Mouse (Mus musculus): ENCODE data around the gene Fry. TPM values are rescaled to one million over a fixed set of nuclear protein-coding genes. Genes with fewer than 3 reads are reported as not detected.
A peak's percentile ranks its signal among the peaks of the same experiment; 100 is the strongest.

Gene Fry
- polyA plus RNA-seq, 1 experiment from 2014 or later = 51.4 TPM

DNA sequence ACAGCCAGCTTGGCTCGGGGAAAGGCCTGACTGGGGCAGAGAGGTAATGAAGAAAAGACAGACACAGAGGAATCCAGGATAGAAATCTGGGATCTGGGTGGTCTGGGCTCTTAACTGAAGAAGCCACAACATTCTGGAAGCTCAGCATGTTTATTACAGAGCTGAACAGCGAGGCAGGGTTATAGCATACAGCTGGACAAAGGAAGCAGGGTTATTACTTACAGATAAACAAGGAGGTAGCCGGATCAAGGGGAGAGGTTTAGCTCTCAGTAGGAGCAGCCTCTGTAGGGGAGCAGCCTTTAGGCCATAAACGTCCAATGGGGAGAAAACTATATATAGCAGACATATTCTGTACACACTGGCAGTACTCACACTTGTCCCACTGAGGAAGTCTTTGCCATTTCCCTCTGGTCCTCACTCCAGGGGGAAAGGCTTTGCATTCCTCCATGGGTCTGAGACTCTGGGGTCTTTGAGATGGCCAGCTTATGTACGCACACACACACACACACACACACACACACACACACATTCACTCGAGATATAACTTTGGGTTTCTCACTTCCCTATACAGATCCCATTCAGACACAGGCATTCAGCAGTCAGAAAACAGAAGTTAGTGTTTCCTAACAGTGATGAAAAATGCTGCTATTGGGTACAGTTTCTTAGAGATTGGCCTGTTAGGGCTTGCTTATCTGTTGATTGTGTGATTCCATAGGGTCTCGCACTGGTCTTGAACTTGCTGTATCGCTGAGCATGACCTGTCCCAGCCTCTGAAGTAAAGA is 256.5 kb downstream of the Fry start:
- no peaks in the 10 kb centered on the region for H3K27me3 ChIP-seq (replicated peaks)
- H3K9ac ChIP-seq (replicated peaks) = no peak overlapping the region
- H3K4me2 ChIP-seq = no peak overlapping the region
- H3K4me3 ChIP-seq (replicated peaks) = no peak overlapping the region
- H3K4me1 ChIP-seq = no peaks in the 10 kb centered on the region
- no peak for ATAC-seq (ENCODE audit: low FRiP score)
- H3K27ac ChIP-seq (replicated peaks) = 0 out of 2 replicates have a peak overlapping the region, but pooled peaks have one; percentile 10
- H3K36me3 ChIP-seq = peaks cover 45% of the 10 kb centered on the region
- 63% methylated on average over 8 of the region's 8 CpGs for WGBS
- H3K9me3 ChIP-seq (replicated peaks) = no peaks in the 10 kb centered on the region

- no peak overlapping the region for H3K27ac ChIP-seq (replicated peaks)
- no peaks in the 10 kb centered on the region for H3K4me1 ChIP-seq
- ATAC-seq (ENCODE audit: low FRiP score) = no peak
- no peak overlapping the region for H3K9ac ChIP-seq (replicated peaks)
- no peaks in the 10 kb centered on the region for H3K9me3 ChIP-seq (replicated peaks)
- WGBS = 86% methylated on average over 18 of the region's 18 CpGs
- no peaks in the 10 kb centered on the region for H3K27me3 ChIP-seq (replicated peaks)
- peaks cover 62% of the 10 kb centered on the region for H3K36me3 ChIP-seq
- H3K4me3 ChIP-seq (replicated peaks) = no peak overlapping the region
- no peak overlapping the region for H3K4me2 ChIP-seq
These were observed 260.1 kb downstream of the Fry start for GRCm38 (mm10) chr5:150378586-150378985.

GRCm38 (mm10) chr5:150380767-150381166 is 262.3 kb downstream of the Fry start:
- Histone ChIP-seq H3K4me2 (no peak overlapping the region), H3K27ac (replicated peaks) (no peak overlapping the region), H3K36me3 (peaks cover 65% of the 10 kb centered on the region), H3K9ac (replicated peaks) (no peak overlapping the region), H3K27me3 (replicated peaks) (no peaks in the 10 kb centered on the region), H3K9me3 (replicated peaks) (no peaks in the 10 kb centered on the region), H3K4me1 (no peaks in the 10 kb centered on the region), H3K4me3 (replicated peaks) (no peak overlapping the region)
- 93% methylated on average over 10 of the region's 10 CpGs for WGBS
- no peak for ATAC-seq (ENCODE audit: low FRiP score)

- ATAC-seq (ENCODE audit: low FRiP score) = no peak
- H3K36me3 ChIP-seq = peaks cover 79% of the 10 kb centered on the region
- no peak overlapping the region for H3K27ac ChIP-seq (replicated peaks)
- H3K27me3 ChIP-seq (replicated peaks) = no peaks in the 10 kb centered on the region
- H3K9me3 ChIP-seq (replicated peaks) = no peaks in the 10 kb centered on the region
- H3K9ac ChIP-seq (replicated peaks) = no peak overlapping the region
- no peaks in the 10 kb centered on the region for H3K4me1 ChIP-seq
- no peak overlapping the region for H3K4me2 ChIP-seq
- H3K4me3 ChIP-seq (replicated peaks) = no peak overlapping the region
- WGBS = 84% methylated on average over 5 of the region's 5 CpGs
These were observed 264.0 kb downstream of the Fry start for GRCm38 (mm10) chr5:150382411-150382810.

- ATAC-seq (ENCODE audit: low FRiP score) = no peak
- Histone ChIP-seq H3K9me3 (replicated peaks) (no peaks in the 10 kb centered on the region), H3K27ac (replicated peaks) (no peak overlapping the region), H3K36me3 (peaks cover 88% of the 10 kb centered on the region), H3K27me3 (replicated peaks) (no peaks in the 10 kb centered on the region), H3K4me3 (replicated peaks) (no peak overlapping the region), H3K9ac (replicated peaks) (no peak overlapping the region), H3K4me1 (no peaks in the 10 kb centered on the region), H3K4me2 (no peak overlapping the region)
- 77% methylated on average over 17 of the region's 17 CpGs for WGBS
These were observed 266.1 kb downstream of the Fry start for GRCm38 (mm10) chr5:150384272-150385215.

GRCm38 (mm10) chr5:150385224-150385623 is 266.8 kb downstream of the Fry start:
- no peak overlapping the region for H3K27ac ChIP-seq (replicated peaks)
- no peaks in the 10 kb centered on the region for H3K9me3 ChIP-seq (replicated peaks)
- WGBS = 77% methylated on average over 7 of the region's 7 CpGs
- no peak overlapping the region for H3K4me2 ChIP-seq
- H3K4me1 ChIP-seq = no peaks in the 10 kb centered on the region
- no peak overlapping the region for H3K4me3 ChIP-seq (replicated peaks)
- peaks cover 90% of the 10 kb centered on the region for H3K36me3 ChIP-seq
- H3K27me3 ChIP-seq (replicated peaks) = no peaks in the 10 kb centered on the region
- ATAC-seq (ENCODE audit: low FRiP score) = no peak
- no peak overlapping the region for H3K9ac ChIP-seq (replicated peaks)

GRCm38 (mm10) chr5:150388623-150389022 is 270.2 kb downstream of the Fry start:
- peaks cover 88% of the 10 kb centered on the region for H3K36me3 ChIP-seq

GRCm38 (mm10) chr5:150389589-150390377 is 271.3 kb downstream of the Fry start:
- no peak overlapping the region for H3K27ac ChIP-seq (replicated peaks)
- no peak overlapping the region for H3K4me2 ChIP-seq
- no peaks in the 10 kb centered on the region for H3K27me3 ChIP-seq (replicated peaks)
- ATAC-seq (ENCODE audit: low FRiP score) = no peak
- peaks cover 90% of the 10 kb centered on the region for H3K36me3 ChIP-seq
- no peak overlapping the region for H3K9ac ChIP-seq (replicated peaks)
- 0 out of 2 replicates have a peak, but pooled peaks cover 2% of the 10 kb centered on the region for H3K9me3 ChIP-seq (replicated peaks)
- H3K4me3 ChIP-seq (replicated peaks) = no peak overlapping the region
- WGBS = 84% methylated on average over 10 of the region's 10 CpGs
- H3K4me1 ChIP-seq = no peaks in the 10 kb centered on the region

More at GRCm38 (mm10) chr5:150388623-150389022, 270.2 kb downstream of the Fry start:
- 82% methylated on average over 12 of the region's 12 CpGs for WGBS
- no peak overlapping the region for H3K9ac ChIP-seq (replicated peaks)
- H3K4me3 ChIP-seq (replicated peaks) = no peak overlapping the region
- no peaks in the 10 kb centered on the region for H3K27me3 ChIP-seq (replicated peaks)
- H3K9me3 ChIP-seq (replicated peaks) = no peaks in the 10 kb centered on the region
- no peaks in the 10 kb centered on the region for H3K4me1 ChIP-seq
- H3K4me2 ChIP-seq = no peak overlapping the region
- no peak overlapping the region for H3K27ac ChIP-seq (replicated peaks)
- no peak for ATAC-seq (ENCODE audit: low FRiP score)

GRCm38 (mm10) chr5:150390422-150390821 is 272.0 kb downstream of the Fry start:
- 0 out of 2 replicates have a peak, but pooled peaks cover 2% of the 10 kb centered on the region for H3K9me3 ChIP-seq (replicated peaks)
- 59% methylated on average over 7 of the region's 7 CpGs for WGBS
- peaks cover 90% of the 10 kb centered on the region for H3K36me3 ChIP-seq
- ATAC-seq (ENCODE audit: low FRiP score) = no peak
- H3K27me3 ChIP-seq (replicated peaks) = no peaks in the 10 kb centered on the region
- no peak overlapping the region for H3K4me2 ChIP-seq
- no peaks in the 10 kb centered on the region for H3K4me1 ChIP-seq
- no peak overlapping the region for H3K4me3 ChIP-seq (replicated peaks)
- H3K9ac ChIP-seq (replicated peaks) = no peak overlapping the region
- no peak overlapping the region for H3K27ac ChIP-seq (replicated peaks)

DNA sequence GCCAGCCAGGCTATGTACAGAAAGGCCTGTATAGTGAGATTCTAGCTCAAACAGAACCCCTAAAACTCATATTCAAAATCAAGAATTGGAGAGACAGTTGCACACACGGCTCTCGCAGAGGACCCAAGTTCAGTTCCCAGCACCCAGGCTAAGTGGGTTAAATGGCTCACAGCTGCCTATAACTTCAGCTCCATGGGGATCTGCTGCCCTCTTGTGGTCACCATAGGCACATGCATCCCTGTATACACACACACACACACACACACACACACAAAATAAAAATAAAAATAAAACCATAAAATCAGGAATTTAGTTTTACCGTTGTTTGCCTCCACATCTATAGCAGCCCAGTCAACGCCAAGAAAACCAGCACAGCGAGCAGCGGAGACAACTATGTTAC is 276.2 kb downstream of the Fry start:
- peaks cover 85% of the 10 kb centered on the region for H3K36me3 ChIP-seq
- no peak for ATAC-seq (ENCODE audit: low FRiP score)
- H3K4me3 ChIP-seq (replicated peaks) = no peak overlapping the region
- no peak overlapping the region for H3K4me2 ChIP-seq
- no peak overlapping the region for H3K27ac ChIP-seq (replicated peaks)
- H3K9ac ChIP-seq (replicated peaks) = no peak overlapping the region
- no peaks in the 10 kb centered on the region for H3K27me3 ChIP-seq (replicated peaks)
- 0 out of 2 replicates have a peak, but pooled peaks cover 2% of the 10 kb centered on the region for H3K9me3 ChIP-seq (replicated peaks)
- H3K4me1 ChIP-seq = no peaks in the 10 kb centered on the region
- 96% methylated on average over 6 of the region's 6 CpGs for WGBS

GRCm38 (mm10) chr5:150402832-150403447 is 284.5 kb downstream of the Fry start:
- peaks cover 82% of the 10 kb centered on the region for H3K36me3 ChIP-seq
- 33% methylated on average over 13 of the region's 13 CpGs for WGBS
- no peaks in the 10 kb centered on the region for H3K27me3 ChIP-seq (replicated peaks)
- 0 out of 2 replicates have a peak, but pooled peaks cover 4% of the 10 kb centered on the region for H3K9me3 ChIP-seq (replicated peaks)
- no peak for ATAC-seq (ENCODE audit: low FRiP score)
- no peak overlapping the region for H3K27ac ChIP-seq (replicated peaks)
- H3K4me3 ChIP-seq (replicated peaks) = no peak overlapping the region
- H3K9ac ChIP-seq (replicated peaks) = no peak overlapping the region
- H3K4me2 ChIP-seq = no peak overlapping the region
- H3K4me1 ChIP-seq = no peaks in the 10 kb centered on the region

Data from neural tube, embryonic 15.5 days (tissue).